Mouse (Mus musculus) MEL (cell line): ENCODE results near the gene Psme2. TPM values are rescaled to one million over a fixed set of nuclear protein-coding genes. Genes with fewer than 3 reads are reported as not detected.

Experiments
- DNase-seq: peaks from one replicate; pipeline ENCODE4 v3.0.0; 2011; ENCODE audit warnings: low read depth, low spot score
- H3K27ac ChIP-seq: 2 replicates; pipeline ENCODE4 v1.5.1; 2012; ENCODE audit warnings: low read depth, mild to moderate bottlenecking, control low read depth, low read length, moderate library complexity; ENCODE audit not compliant: control insufficient read depth
- H3K27me3 ChIP-seq, 2 experiments: fragments of 150-350 bp in 1 of 2; sonication (generic) in 1 of 2; 2 replicates each; pipeline ENCODE4 v1.6.1; 2012; ENCODE audit warnings: low read length in 2 of 2, mild to moderate bottlenecking in 2 of 2, improper control_type of control experiment in 1 of 2, moderate library complexity in 1 of 2; ENCODE audit not compliant: insufficient read depth in 2 of 2, control insufficient read depth in 1 of 2
- H3K36me3 ChIP-seq, 2 experiments: 2 replicates each; pipeline ENCODE4 v1.6.1; 2012 to 2014; ENCODE audit warnings: low read length in 2 of 2, improper control_type of control experiment in 1 of 2, inconsistent platforms in 1 of 2, mild to moderate bottlenecking in 1 of 2; ENCODE audit not compliant: insufficient read depth in 2 of 2, control insufficient read depth in 1 of 2
- H3K4me1 ChIP-seq, 2 experiments: fragments of 150-350 bp in 1 of 2; sonication (generic) in 1 of 2; 2 replicates each; pipeline ENCODE4 v1.6.1; 2012; ENCODE audit warnings: low read length in 2 of 2, improper control_type of control experiment in 1 of 2, mild to moderate bottlenecking in 1 of 2; ENCODE audit not compliant: insufficient read depth in 2 of 2, control insufficient read depth in 1 of 2
- H3K4me3 ChIP-seq, 2 experiments: fragments of 150-350 bp in 1 of 2; sonication (generic) in 1 of 2; 2 replicates each; pipeline ENCODE4 v1.5.1; 2012; ENCODE audit warnings: low read depth in 2 of 2, low read length in 2 of 2, mild to moderate bottlenecking in 2 of 2, moderate library complexity in 2 of 2, control low read depth in 1 of 2, improper control_type of control experiment in 1 of 2; ENCODE audit not compliant: control insufficient read depth in 1 of 2, insufficient read depth in 1 of 2
- H3K79me2 ChIP-seq: 2 replicates; pipeline ENCODE4 v1.6.1; 2012; ENCODE audit warnings: mild to moderate bottlenecking, low read length, moderate library complexity; ENCODE audit not compliant: control insufficient read depth, poor library complexity, insufficient read depth
- H3K9ac ChIP-seq: 2 replicates; pipeline ENCODE4 v1.6.1; 2012; ENCODE audit warnings: low read depth, mild to moderate bottlenecking, control low read depth, low read length, moderate library complexity; ENCODE audit not compliant: control insufficient read depth, poor library complexity, severe bottlenecking
- H3K9me3 ChIP-seq: fragments of 150-350 bp; sonication (generic); replicated peaks from 2 replicates; pipeline ENCODE4 v1.6.1; 2012; ENCODE audit warnings: mild to moderate bottlenecking, low read length, improper control_type of control experiment, moderate library complexity; ENCODE audit not compliant: insufficient read depth
- BHLHE40 ChIP-seq: IDR thresholded peaks from 2 replicates; pipeline ENCODE4 v1.6.1; 2012; ENCODE audit warnings: low read depth, mild to moderate bottlenecking, inconsistent platforms, low read length, improper control_type of control experiment, borderline replicate concordance
- CHD2 ChIP-seq: IDR thresholded peaks from 2 replicates; pipeline ENCODE4 v1.6.1; 2011; ENCODE audit warnings: low read length, improper control_type of control experiment
- CTCF ChIP-seq, 3 experiments: IDR thresholded peaks in 2 of 3; conservative IDR thresholded peaks in 1 of 3; 2 replicates each; pipeline ENCODE4 v1.5.1; 2011 to 2012; ENCODE audit warnings: low read length in 3 of 3, low read depth in 2 of 3, mild to moderate bottlenecking in 2 of 3, improper control_type of control experiment in 1 of 3, inconsistent platforms in 1 of 3, mixed read lengths in 1 of 3, moderate library complexity in 1 of 3; ENCODE audit not compliant: control insufficient read depth in 1 of 3, insufficient read depth in 1 of 3, poor library complexity in 1 of 3, severe bottlenecking in 1 of 3
- ELF1 ChIP-seq: IDR thresholded peaks from 2 replicates; pipeline ENCODE4 v1.6.1; 2014; ENCODE audit warnings: low read depth, mild to moderate bottlenecking, inconsistent platforms, low read length, improper control_type of control experiment, moderate library complexity
- EP300 ChIP-seq, 2 experiments: IDR thresholded peaks; 2 replicates each; pipeline ENCODE4 v1.6.1; 2011; ENCODE audit warnings: improper control_type of control experiment in 2 of 2, low read length in 2 of 2, low read depth in 1 of 2, mild to moderate bottlenecking in 1 of 2
- ETS1 ChIP-seq: IDR thresholded peaks from 2 replicates; pipeline ENCODE4 v1.6.1; 2012; ENCODE audit warnings: low read depth, mild to moderate bottlenecking, inconsistent platforms, low read length, improper control_type of control experiment, moderate library complexity
- HCFC1 ChIP-seq: IDR thresholded peaks from 2 replicates; pipeline ENCODE4 v1.6.1; 2012; ENCODE audit warnings: low read depth, mild to moderate bottlenecking, inconsistent platforms, low read length, improper control_type of control experiment, moderate library complexity
- JUND ChIP-seq: IDR thresholded peaks from 2 replicates; pipeline ENCODE4 v1.6.1; 2011; ENCODE audit warnings: low read depth, mild to moderate bottlenecking, improper control_type of control experiment, low read length
- KAT2A ChIP-seq: conservative IDR thresholded peaks from 2 replicates; pipeline ENCODE4 v1.6.1; 2012; ENCODE audit warnings: low read depth, low read length, improper control_type of control experiment, inconsistent platforms
- MAX ChIP-seq: IDR thresholded peaks from 2 replicates; pipeline ENCODE4 v1.6.1; 2011; ENCODE audit warnings: low read length, improper control_type of control experiment
- MAZ ChIP-seq: IDR thresholded peaks from 2 replicates; pipeline ENCODE4 v1.6.1; 2012; ENCODE audit warnings: low read depth, mild to moderate bottlenecking, inconsistent platforms, low read length, improper control_type of control experiment
- MEF2A ChIP-seq: IDR thresholded peaks from 2 replicates; pipeline ENCODE4 v1.6.1; 2014; ENCODE audit warnings: low read depth, mild to moderate bottlenecking, inconsistent platforms, low read length, improper control_type of control experiment; ENCODE audit not compliant: poor library complexity, insufficient replicate concordance, severe bottlenecking; ENCODE audit errors: extremely low read depth
- MXI1 ChIP-seq: IDR thresholded peaks from 2 replicates; pipeline ENCODE4 v1.6.1; 2011; ENCODE audit warnings: mild to moderate bottlenecking, low read depth, low read length, improper control_type of control experiment
- MYC ChIP-seq: IDR thresholded peaks from 2 replicates; pipeline ENCODE4 v1.6.1; 2011; ENCODE audit warnings: low read depth, mild to moderate bottlenecking, low read length, improper control_type of control experiment, moderate library complexity
- POLR2A ChIP-seq, 2 experiments: IDR thresholded peaks; 2 replicates each; pipeline ENCODE4 v1.6.1; 2011 to 2012; ENCODE audit warnings: low read length in 2 of 2, mild to moderate bottlenecking in 2 of 2, control low read depth in 1 of 2, improper control_type of control experiment in 1 of 2, low read depth in 1 of 2, moderate library complexity in 1 of 2; ENCODE audit not compliant: control insufficient read depth in 1 of 2, insufficient read depth in 1 of 2, poor library complexity in 1 of 2
- POLR2AphosphoS2 ChIP-seq: IDR thresholded peaks from 2 replicates; pipeline ENCODE4 v1.6.1; 2011; ENCODE audit warnings: low read length, improper control_type of control experiment
- RAD21 ChIP-seq: IDR thresholded peaks from 2 replicates; pipeline ENCODE4 v1.6.1; 2011; ENCODE audit warnings: mild to moderate bottlenecking, low read depth, low read length, improper control_type of control experiment
- RCOR1 ChIP-seq: IDR thresholded peaks from 2 replicates; pipeline ENCODE4 v1.6.1; 2012; ENCODE audit warnings: low read depth, mild to moderate bottlenecking, inconsistent platforms, low read length, improper control_type of control experiment
- SIN3A ChIP-seq: IDR thresholded peaks from 2 replicates; pipeline ENCODE4 v1.6.1; 2012; ENCODE audit warnings: low read length, improper control_type of control experiment, inconsistent platforms
- TAL1 ChIP-seq: IDR thresholded peaks from 2 replicates; pipeline ENCODE4 v1.6.1; 2012; ENCODE audit warnings: mild to moderate bottlenecking, inconsistent platforms, low read length, moderate library complexity, mixed read lengths
- UBTF ChIP-seq: IDR thresholded peaks from 2 replicates; pipeline ENCODE4 v1.6.1; 2012; ENCODE audit warnings: low read depth, mild to moderate bottlenecking, inconsistent platforms, low read length, improper control_type of control experiment, moderate library complexity, borderline replicate concordance; ENCODE audit not compliant: insufficient read depth
- ZMIZ1 ChIP-seq: IDR thresholded peaks from 2 replicates; pipeline ENCODE4 v1.6.1; 2012; ENCODE audit warnings: low read depth, mild to moderate bottlenecking, inconsistent platforms, low read length, improper control_type of control experiment, moderate library complexity
- ZNF384 ChIP-seq: IDR thresholded peaks from 2 replicates; pipeline ENCODE4 v1.6.1; 2012; ENCODE audit warnings: low read depth, mild to moderate bottlenecking, inconsistent platforms, low read length, improper control_type of control experiment
- polyA plus RNA-seq, 2 experiments: library from polyadenylated mRNA; stranded (reverse) in 1 of 2; unstranded in 1 of 2; fragments of >175 nt in 1 of 2; fragments of >200 nt in 1 of 2; gene quantifications; 2 replicates each; pipeline versions ENCODE4 v1.2.1 to v1.2.4; 2012; ENCODE audit warnings: low replicate concordance in 2 of 2, low read depth in 1 of 2; ENCODE audit not compliant: insufficient read length in 2 of 2, insufficient read depth in 1 of 2, missing spikeins in 1 of 2
- total RNA-seq: library from RNA; depleted of rRNA; stranded (reverse); fragments of 300-350 nt; gene quantifications from 2 replicates; pipeline ENCODE4 v1.2.3, GENCODE M21; 2012

The Psme2 gene
- total and polyA plus RNA-seq, 3 experiments = 143 to 231 TPM; not detected in 1

DNA sequence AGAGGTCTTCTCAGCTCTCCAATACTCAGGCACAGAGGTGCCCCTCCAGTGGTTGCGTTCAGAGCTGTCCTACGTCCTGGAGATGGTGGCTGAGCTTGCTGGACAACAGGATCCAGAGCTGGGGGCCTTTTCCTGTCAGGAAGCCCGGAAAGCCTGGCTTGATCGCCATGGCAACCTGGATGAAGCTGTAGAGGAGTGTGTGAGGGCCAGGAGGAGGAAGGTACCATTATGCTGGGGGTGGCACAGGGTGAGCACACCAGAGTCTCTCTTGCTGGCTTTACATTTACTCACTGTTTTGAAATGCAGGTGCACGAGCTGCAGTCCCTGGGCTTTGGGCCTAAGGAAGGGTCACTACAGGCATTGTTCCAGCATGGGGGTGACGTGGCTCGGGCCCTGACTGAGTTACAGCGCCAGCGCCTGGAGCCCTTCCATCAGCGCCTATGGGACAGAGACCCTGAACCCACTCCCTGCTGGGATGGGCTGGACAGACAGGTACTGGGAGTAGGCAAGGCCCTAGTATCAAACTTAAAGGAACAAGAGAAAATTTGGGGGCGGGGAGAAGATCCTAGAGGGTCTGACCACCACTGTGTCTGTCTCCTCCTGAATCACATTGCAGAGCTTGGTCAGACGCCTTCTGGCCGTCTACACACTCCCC, 5.2 kb upstream of the Psme2 start:
- Histone ChIP-seq H3K36me3 (peaks cover 3 to 9% of the 10 kb centered on the region in 2 experiments), H3K27ac (no peak overlapping the region), H3K79me2 (peaks cover 21% of the 10 kb centered on the region), H3K4me3 (no peak overlapping the region), H3K9me3 (no peaks in the 10 kb centered on the region), H3K27me3 (no peaks in the 10 kb centered on the region), H3K4me1 (peaks cover 0 to 10% of the 10 kb centered on the region in 2 experiments; a peak in 1 of 4 replicates), H3K9ac (no peak overlapping the region)
- no peak for DNase-seq
- TF ChIP-seq ZMIZ1 (no peak), MXI1 (no peak), ZNF384 (no peak), CHD2 (no peak), RAD21 (no peak)

DNA sequence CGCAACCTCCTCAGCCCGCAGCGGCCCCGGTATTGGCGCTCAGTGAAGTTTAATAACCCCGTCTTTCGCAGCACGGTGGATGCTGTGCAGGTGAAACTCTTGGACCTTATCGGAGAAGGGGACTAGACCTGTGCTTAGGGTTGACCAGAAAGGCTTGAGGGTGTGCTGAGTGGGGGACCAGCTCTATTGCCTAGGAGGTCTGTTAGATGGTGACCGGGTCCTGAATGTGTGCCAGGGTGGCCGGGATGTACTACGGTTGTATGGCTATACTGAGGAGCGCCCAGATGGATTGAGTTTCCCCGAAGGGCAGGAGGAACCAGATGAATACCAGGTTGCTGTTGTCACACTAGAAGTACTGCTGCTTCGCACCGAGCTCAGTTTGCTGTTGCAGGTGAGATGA, 1.3 kb upstream of the Psme2 start:
- Histone ChIP-seq H3K4me3 (peak overlapping the region; percentile 73 to 80), H3K36me3 (peaks cover 3 to 15% of the 10 kb centered on the region in 2 experiments; a peak in 3 of 4 replicates), H3K4me1 (peaks cover under 1 to 28% of the 10 kb centered on the region in 2 experiments), H3K79me2 (peaks cover 24% of the 10 kb centered on the region), H3K9ac (peak overlapping the region; percentile 82), H3K27ac (no peak overlapping the region)
- DNase-seq = peak; percentile 46
- no peak for TF ChIP-seq ZMIZ1
- no peak for TF ChIP-seq BHLHE40
- no peak for TF ChIP-seq ETS1
- TF ChIP-seq, all 39 proteins: peak for 0
- Histone ChIP-seq H3K9me3 (no peaks in the 10 kb centered on the region), H3K27me3 (no peaks in the 10 kb centered on the region)

- Histone ChIP-seq H3K9ac (peak within 1 kb of the TSS; percentile 82), H3K4me3 (peak within 1 kb of the TSS; percentile 80 to 94), H3K27ac (peak within 1 kb of the TSS; percentile 86), H3K27me3 (no peaks in the 10 kb centered on the region), H3K4me1 (peaks cover 3 to 35% of the 10 kb centered on the region in 2 experiments), H3K9me3 (no peaks in the 10 kb centered on the region), H3K79me2 (peaks cover 24% of the 10 kb centered on the region), H3K36me3 (peaks cover 3 to 22% of the 10 kb centered on the region in 2 experiments; a peak in 3 of 4 replicates)
- peak; percentile 98 for DNase-seq
- TF ChIP-seq HCFC1 = peak; percentile 81
- peak; percentile 28; the same call in 1 of the 2 replicates for TF ChIP-seq MYC
- peak; percentile 43 for TF ChIP-seq ETS1
- TF ChIP-seq ELF1 = peak; percentile 90
- no peak; the same call in 1 of the 2 replicates for TF ChIP-seq MXI1
- TF ChIP-seq POLR2AphosphoS2 = peak; percentile 26; the same call in 1 of the 2 replicates
- TF ChIP-seq UBTF = no peak
- no peak for TF ChIP-seq ZNF384
- no peak for TF ChIP-seq JUND
- TF ChIP-seq MAZ = 0 out of 2 replicates have a peak, but pooled peaks have one; percentile 34
- TF ChIP-seq SIN3A = peak; percentile 54; the same call in 1 of the 2 replicates
- TF ChIP-seq RAD21 = no peak
- peak in 1 of 2 experiments; percentile 68; a peak in 3 of 4 replicates for TF ChIP-seq POLR2A (IDR thresholded peaks at IDR 0.05; ENCODE audit: control insufficient read depth in 1 of 2, insufficient read depth in 1 of 2, low read depth in 1 of 2, low read length in 2 of 2, poor library complexity in 1 of 2)
- no peak for TF ChIP-seq EP300 (IDR thresholded peaks at IDR 0.05; ENCODE audit: low read depth in 1 of 2, low read length in 2 of 2)
- no peak for TF ChIP-seq MEF2A
- peak; percentile 18 for TF ChIP-seq MAX
- no peak for TF ChIP-seq ZMIZ1
- no peak for TF ChIP-seq TAL1
- TF ChIP-seq KAT2A = peak; percentile 62; the same call in 1 of the 2 replicates
- no peak for TF ChIP-seq CTCF (IDR thresholded peaks at IDR 0.05 in 2 of 3, conservative IDR thresholded peaks at IDR 0.05 in 1 of 3; ENCODE audit: control insufficient read depth in 1 of 3, insufficient read depth in 1 of 3, low read depth in 2 of 3, low read length in 3 of 3, poor library complexity in 1 of 3, severe bottlenecking in 1 of 3)
- no peak for TF ChIP-seq RCOR1
- TF ChIP-seq BHLHE40 = no peak
Measured at GRCm38 (mm10) chr14:55591331-55591891, 498 bp upstream of the Psme2 start, which contains the start of gene Rnf31. Rnf31 (plus strand) TSS chr14:55591708.
